Mouse (Mus musculus): Measurements from ENCODE around the gene Zpr1.
A peak's percentile ranks its signal among the peaks of the same experiment; 100 is the strongest.

The Zpr1 gene

DNA sequence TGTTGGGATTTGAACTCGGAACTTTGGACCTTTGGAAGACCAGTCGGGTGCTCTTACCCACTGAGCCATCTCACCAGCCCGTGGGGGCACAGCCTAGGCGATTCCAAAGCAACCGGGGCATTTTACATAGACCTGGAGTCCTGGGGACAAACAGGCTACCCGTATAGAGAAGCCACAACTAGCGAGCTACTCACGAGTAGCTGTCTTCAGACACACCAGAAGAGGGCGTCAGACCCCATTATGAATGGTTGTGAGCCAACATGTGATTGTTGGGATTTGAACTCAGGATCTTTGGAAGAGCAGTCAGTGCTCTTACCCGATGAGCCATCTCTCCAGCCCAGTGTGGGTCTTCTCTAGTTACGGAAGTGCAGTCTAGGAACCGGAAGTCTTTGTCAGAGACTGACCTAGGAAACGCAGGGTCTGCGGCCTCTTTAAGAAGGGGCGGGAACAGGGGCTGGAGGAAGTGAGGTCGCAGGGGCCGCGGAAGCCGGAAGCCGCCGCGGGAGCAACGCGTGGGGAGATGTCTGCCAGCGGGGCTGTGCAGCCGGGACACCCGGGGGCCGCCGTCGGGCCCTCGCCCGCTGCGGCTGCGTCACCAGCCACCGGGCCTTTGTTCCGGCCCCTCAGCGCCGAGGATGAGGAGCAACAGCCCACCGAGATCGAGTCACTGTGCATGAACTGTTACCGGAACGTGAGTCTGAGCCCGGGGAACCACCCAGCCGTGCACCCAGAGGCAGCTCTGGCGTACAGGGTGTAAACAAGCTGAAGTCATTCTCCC, at the start of gene Zpr1:
Gene Zpr1 (plus strand): TSS at position 388 of the 778 bp plus-strand sequence.
- peak; percentile 90 to 91 for DNase-seq (ENCODE audit: low spot score in 2 of 2)

- no peak for DNase-seq (ENCODE audit: low spot score in 2 of 2)
Measured at GRCm38 (mm10) chr9:46223090-46223489, 49.8 kb upstream of the Zpr1 start.

DNA sequence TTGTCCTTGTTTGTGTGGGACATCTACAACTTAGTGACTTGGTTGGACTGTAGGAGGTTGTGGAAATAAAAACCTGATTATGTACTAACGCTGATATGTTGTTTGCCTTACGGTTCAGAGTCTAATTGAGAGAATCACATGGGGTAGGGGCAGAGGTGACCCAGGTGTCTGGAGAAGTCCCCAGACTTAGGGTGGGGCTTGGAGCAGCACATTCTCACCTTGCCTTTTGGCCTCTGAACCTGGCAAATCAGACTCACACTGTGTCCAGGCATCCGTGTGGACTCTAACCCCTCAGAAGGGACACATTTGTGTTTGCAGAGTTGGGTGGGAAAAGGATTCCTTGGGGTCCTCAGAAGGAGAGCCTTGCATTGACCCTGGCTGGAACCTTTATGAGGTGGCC, 48.8 kb upstream of the Zpr1 start:
- DNase-seq (ENCODE audit: low spot score in 2 of 2) = no peak

DNA sequence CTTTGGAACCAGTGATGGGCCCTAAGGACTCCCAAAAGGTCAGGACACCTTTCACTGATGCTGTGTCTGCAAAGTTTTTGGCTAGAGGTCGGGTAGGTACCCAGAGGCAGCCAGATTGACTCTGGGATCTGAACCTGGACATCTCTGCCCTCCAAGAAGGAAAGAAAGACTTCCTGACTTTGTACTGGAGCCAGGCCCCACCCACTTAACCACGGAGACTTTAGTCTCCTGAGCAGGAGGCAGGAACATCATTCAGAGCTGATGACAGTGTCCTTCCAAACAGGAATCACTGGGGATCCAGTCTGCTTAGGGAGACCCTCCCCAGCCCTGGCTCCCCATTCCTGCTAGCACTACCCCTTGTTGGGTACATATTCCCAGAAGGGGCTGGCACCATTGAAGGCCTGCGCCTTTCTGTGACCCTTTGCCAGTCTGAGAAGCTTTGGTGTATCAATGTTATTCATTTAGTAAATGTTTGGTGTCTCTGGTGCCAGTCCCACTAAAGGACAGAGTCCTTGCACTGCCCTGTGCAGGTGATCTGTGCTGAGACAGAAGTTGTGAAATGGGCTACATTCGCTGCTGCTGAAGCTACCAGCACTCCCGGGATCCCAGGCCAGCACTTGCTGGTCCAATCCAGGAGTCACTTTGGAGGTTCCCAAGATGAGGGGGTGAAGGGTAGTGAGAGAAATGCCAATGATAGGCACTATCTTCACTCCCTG, 47.8 kb upstream of the Zpr1 start:
- no peak for DNase-seq (ENCODE audit: low spot score in 2 of 2)

GRCm38 (mm10) chr9:46227064-46227614, 45.7 kb upstream of the Zpr1 start:
- no peak for DNase-seq (ENCODE audit: low spot score in 2 of 2)

GRCm38 (mm10) chr9:46228491-46228890, 44.4 kb upstream of the Zpr1 start, which contains the start of gene Apoa1:
Gene Apoa1 (plus strand): TSS chr9:46228580.
- DNase-seq (ENCODE audit: low spot score in 2 of 2) = no peak

DNA sequence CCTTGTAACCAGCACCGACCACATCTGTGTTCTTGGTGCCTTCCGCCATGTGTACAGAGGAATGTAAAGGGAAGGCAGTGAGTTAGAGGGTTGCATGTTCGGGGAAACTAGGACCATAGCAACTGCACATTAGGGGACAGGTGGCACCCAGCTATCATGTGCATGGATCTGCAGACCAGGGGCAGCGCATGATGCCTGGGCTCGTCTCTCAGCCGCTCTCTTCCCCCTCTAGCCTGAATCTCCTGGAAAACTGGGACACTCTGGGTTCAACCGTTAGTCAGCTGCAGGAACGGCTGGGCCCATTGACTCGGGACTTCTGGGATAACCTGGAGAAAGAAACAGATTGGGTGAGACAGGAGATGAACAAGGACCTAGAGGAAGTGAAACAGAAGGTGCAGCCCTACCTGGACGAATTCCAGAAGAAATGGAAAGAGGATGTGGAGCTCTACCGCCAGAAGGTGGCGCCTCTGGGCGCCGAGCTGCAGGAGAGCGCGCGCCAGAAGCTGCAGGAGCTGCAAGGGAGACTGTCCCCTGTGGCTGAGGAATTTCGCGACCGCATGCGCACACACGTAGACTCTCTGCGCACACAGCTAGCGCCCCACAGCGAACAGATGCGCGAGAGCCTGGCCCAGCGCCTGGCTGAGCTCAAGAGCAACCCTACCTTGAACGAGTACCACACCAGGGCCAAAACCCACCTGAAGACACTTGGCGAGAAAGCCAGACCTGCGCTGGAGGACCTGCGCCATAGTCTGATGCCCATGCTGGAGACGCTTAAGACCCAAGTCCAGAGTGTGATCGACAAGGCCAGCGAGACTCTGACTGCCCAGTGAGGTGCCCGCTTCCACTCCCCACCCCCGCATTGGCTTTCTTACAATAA, 43.1 kb upstream of the Zpr1 start:
- DNase-seq (ENCODE audit: low spot score in 2 of 2) = peak; percentile 86 to 93

DNA sequence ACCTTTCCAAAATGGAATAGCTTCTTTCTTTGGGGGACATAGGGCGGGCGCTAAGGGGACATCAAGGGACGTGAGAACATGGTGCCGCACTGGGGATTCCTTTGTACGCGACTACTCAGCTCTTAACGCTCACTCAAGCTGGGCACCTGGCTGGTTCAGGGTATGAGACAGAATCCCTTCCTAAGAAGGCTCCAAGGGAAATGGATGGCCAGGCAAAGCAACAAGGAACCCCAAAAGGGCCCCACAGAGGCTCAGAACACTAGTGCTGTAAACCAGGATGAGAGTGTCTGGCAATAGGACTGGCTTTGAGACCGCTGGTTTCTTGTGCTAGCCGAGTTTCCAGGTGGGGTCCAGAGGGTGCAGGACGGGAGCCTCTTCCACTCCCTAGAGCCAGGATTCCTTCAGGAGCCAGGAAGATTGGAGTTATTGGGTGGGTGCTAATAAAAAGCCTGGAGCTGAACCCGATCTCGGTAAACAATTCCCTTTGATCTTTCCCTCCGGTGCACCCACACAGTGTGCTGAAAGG, 42.4 kb upstream of the Zpr1 start:
- no peak for DNase-seq (ENCODE audit: low spot score in 2 of 2)

DNA sequence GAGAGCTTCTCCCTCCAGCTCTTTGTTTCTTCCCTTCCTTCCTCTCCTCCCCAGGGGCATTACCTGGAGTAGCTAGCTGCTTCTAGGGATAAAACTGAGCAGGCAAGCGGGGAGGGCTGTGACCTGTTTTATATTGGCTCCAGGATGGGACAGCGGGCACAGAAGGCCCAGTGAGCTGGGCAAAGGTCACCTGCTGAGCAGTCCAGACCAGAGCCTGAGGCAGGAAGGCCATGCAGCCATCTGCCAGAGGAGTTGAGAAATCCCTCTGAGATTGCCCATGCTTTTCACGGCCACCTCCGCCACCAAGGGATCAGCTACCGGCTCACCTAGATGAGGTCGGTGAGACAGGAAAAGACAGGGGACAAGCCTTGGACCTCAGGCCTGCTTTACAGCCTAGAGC, 37.7 kb upstream of the Zpr1 start:
- DNase-seq (ENCODE audit: low spot score in 2 of 2) = no peak

DNA sequence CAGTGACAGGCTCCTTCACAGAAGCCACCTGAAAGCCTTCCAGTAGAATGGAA, 37.4 kb upstream of the Zpr1 start, which contains the start of gene Apoc3:
Gene Apoc3 (minus strand): TSS at position 41 of the 53 bp plus-strand sequence.
- no peak for DNase-seq (ENCODE audit: low spot score in 2 of 2)

- no peak for DNase-seq (ENCODE audit: low spot score in 2 of 2)
Measured at GRCm38 (mm10) chr9:46235649-46236048, 37.2 kb upstream of the Zpr1 start.

DNA sequence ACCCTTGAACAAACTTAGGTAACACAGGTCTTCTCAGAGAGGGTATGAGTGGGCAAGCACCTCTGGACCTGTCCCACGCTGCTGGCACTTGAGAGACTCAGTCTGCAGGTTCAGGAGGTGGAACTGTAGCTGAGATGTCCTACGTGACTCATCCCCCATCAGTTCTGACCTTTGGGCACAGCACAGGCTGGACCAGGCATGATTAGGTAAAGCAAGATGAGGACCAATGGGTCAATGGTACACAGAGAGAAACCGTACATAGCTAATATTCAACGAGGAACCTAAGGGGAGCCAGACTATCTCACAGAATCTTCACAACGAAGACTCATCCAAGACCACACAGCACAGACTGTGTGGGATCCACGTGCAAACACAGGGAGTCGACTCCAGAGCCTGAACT, 34.0 kb upstream of the Zpr1 start:
- no peak for DNase-seq (ENCODE audit: low spot score in 2 of 2)

DNA sequence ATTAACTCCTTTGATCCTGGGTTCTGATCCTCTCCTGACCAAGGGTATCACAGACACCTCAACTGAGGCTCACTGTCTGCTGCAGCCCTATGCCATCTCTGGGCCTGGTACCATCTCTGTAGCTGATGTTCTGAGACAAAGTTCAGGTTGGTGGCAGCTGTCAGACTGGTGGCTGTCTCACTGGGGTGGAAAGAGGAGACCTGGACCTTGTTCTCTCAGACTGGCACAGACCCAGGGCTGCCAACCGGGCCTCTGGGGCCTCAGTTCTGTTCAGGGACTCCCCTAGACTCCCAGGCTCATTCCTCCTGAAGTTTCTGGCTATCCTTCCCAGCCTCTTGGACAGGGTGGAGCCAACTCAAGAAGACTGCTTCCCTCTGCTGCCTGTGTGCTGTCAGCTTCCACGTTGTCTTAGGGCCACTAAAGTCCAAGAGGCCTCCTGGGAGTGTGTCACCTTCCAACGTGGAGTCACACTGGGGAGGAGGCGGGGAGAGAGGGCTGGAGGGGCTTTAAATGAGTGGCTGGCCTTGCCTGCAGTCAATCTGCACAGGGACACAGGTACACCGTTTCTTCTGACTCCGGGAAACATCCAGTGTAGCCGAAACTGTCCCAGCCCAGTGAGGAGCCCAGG, 32.2 kb upstream of the Zpr1 start, which contains the start of gene Apoa4:
Gene Apoa4 (plus strand): TSS at position 171 of the 628 bp plus-strand sequence.
- DNase-seq (ENCODE audit: low spot score in 2 of 2) = no peak

DNA sequence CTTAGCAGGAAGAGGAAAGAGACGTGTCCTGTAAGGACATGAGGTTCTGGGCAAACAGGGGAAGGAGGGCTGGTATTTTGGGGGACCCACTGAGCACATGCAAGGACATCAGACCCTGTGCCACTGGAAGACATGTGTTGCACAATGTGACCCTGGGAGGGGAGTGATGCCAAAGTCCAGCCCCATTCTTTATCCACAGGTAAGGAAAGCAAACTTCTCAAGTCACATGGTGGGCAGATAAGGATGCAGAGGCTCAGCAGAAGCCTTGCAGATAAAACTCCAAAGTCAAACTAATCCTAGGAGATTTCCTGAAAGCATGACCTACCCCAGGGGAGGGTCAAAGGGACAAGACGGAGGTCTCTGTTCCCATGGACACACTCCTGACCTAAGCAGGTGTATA, 31.0 kb upstream of the Zpr1 start:
- no peak for DNase-seq (ENCODE audit: low spot score in 2 of 2)

GRCm38 (mm10) chr9:46243122-46243521, 29.7 kb upstream of the Zpr1 start:
- DNase-seq (ENCODE audit: low spot score in 2 of 2) = no peak

GRCm38 (mm10) chr9:46243584-46243983, 29.3 kb upstream of the Zpr1 start:
- DNase-seq (ENCODE audit: low spot score in 2 of 2) = no peak

DNA sequence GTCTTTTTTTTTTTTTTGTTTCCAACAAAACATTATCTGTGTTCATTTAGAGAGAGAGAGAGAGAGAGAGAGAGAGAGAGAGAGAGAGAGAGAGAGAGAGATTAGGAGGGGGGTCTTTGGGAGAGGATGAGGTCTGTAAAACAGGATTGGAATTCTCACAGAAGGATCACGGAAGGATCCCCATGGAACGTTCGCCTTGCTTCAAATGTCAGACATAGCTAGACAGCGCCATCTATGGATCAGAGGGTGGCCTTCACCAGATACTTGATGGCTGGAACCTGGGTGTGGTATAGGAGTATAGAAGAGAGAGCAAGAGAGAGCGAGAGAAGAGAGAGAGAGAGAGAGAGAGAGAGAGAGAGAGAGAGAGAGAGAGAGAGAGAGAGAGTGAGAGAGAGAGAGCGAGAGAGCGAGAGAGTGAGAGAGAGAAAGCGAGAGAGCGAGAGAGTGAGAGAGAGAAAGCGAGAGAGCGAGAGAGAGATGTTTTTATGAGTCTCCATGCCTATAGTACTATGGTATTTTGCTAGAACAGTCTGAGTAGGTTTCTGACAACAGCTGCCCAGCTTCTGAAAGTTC, 26.0 kb upstream of the Zpr1 start:
- DNase-seq (ENCODE audit: low spot score in 2 of 2) = peak; percentile 61 to 67

DNA sequence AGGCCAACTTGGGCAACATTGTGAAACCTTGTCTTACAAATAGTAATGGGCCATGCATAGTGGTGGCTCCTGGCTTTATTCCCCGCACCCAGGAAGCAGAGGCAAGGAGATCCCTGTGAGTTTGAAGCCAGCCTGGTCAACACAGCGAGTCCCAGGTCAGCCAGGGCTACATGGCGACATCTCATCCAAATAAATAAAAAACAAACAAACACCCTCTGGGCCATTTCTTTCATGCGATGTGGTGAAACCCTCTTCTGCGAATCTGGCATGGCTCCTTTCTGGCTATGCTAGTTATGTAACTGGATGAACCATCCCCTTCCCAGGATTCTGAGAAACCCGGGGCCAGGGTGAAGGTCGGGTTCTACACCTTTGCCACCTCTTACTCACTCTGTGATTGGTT, 16.7 kb upstream of the Zpr1 start:
- DNase-seq (ENCODE audit: low spot score in 2 of 2) = no peak

DNA sequence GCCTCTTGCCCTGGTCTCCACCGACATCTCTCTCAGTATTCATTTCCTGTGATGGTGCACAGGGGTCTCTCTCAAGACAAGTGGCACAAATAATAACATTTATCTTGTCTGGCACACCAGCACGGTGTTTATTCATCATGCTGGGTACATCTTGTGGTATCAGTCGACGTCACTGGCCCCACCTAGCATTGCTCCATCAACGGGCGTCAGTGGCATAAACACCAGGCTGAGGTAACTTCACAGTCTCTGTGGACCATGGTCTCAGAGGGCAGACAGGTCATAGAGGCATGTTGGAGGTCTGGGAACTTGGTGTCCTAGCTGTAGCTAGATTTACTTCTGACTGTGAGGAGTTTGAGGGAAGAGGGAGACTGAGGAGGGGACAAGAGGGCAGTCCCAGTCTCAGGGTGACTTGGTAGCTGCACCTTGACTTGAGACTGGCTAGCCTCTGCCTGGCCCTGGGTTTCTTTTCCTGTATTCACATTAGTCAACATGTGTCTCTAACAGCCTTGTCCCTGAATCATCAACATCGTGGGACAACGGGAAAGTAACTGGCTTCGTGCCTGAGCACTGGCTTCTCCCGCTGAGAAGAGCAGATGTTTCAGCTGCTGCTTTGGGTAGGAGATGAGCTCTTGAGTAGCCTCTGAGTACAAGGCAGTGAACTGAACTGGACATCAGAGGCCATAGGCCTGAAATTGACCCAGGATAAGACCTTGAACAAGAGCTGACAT, 16.0 kb upstream of the Zpr1 start:
- no peak for DNase-seq (ENCODE audit: low spot score in 2 of 2)

DNA sequence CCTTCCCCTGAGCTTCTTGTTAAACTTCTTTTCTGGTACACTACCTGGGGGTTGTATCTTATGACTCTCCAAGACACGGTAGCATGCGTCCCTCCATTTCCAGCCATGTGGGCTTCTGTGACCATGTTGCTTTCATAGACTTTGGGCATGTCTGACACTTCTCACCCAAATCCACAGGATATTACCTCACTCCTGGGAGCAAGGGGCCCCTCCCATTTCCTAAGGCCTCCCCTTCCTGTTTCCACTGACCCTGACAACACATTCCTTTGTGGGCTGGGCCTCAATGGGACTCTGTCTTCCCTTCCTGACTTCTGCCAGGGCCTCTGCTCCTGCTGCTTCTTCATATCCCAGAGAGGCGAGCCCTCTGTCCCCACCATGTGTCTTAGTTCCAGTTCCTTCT, 15.3 kb upstream of the Zpr1 start:
- DNase-seq (ENCODE audit: low spot score in 2 of 2) = no peak

DNA sequence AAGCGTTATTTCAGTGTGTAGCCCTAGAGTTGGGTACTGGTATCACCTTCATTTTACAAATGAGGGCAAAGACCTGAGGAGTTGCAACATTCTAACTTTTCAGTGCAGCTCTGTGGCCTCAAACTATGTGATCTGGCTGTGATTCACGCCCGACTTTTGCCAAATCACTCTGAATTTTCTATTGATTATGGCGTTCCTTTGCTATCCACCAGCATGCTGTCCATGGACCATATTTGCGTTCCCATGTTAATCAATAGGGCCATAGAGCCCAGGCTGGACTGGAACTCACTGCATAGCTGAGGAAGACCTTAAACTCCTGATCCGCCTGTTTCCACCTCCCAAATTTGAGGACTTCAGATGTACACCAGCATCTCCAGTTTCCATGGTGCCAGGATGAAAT, 13.8 kb upstream of the Zpr1 start:
- DNase-seq (ENCODE audit: low spot score in 2 of 2) = no peak

Data from frontal cortex, postnatal 36 days (tissue).